In the genomic region with DNA sequence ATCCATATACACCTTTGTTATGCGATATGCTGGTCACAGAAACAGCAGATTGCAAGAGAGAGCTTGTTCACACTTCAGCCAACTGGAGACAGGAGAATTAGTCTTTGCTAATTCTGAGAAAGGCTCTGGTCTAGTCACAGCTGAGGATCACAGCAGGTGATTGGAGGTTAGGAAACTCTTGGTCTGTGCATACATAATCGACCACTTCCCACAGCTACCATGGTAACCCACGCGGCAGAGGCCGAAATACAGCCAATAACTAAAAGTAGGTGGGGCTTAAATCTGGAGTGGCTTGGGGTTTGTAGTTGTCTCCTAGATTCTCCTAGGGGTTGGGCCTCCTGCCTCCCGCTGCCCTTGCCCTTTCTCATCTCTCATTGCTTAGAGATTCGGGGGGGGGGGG, we compare ENCODE assay signal across 27 mouse cellular contexts. TPM values are rescaled to one million over a fixed set of nuclear protein-coding genes. Genes with fewer than 3 reads are reported as not detected.
DNase-seq lines count a peak whose midpoint lies in the region; ATAC-seq lines count a peak whose summit lies in the region.
"Had no signal": no experiment of that assay in that cellular context is flagged by ENCODE, and none has a peak within 500 bp of the region (broad histone marks: within the 10 kb centered on the region; RNA-seq: fewer than 3 reads in every experiment).

No protein-coding gene starts in this region.

- DNase-seq in yolk sac, embryonic 10.5 days (ENCODE audit: low spot score), result peak; percentile 14
- no peak for DNase-seq in frontal cortex, postnatal 25 days (ENCODE audit: low spot score in 2 of 2)
- DNase-seq in MN1 (ENCODE audit: low spot score), result no peak
- DNase-seq: adrenal gland, postnatal 10 days; cerebellum, adult 11 months; cerebellum, postnatal 14 days; heart, adult 2 months; kidney, adult 9 months; kidney, postnatal 4 days; layer of hippocampus, adult 9-11 months; lung, embryonic 14.5 days; lung, postnatal 4 days; thymus, adult 2 months had no signal

- no peaks in the 10 kb centered on the region for H3K9me3 ChIP-seq in erythroblast, embryonic 14.5 days (ENCODE audit: control insufficient read depth, low read length)
- H3K9me3 ChIP-seq in liver, embryonic 12.5 days (replicated peaks), result no peaks in the 10 kb centered on the region
- H3K9me3 ChIP-seq: forebrain, embryonic 10.5 days; heart, embryonic 15.5 days; limb, embryonic 10.5 days; stomach, embryonic 15.5 days had no signal

- H3K9ac ChIP-seq in liver, embryonic 12.5 days, result no peak overlapping the region
- H3K9ac ChIP-seq: heart, embryonic 15.5 days; lung, embryonic 14.5 days; stomach, embryonic 15.5 days had no signal

- H3K36me3 ChIP-seq in erythroblast, embryonic 14.5 days (ENCODE audit: control insufficient read depth), result no peaks in the 10 kb centered on the region
- no peaks in the 10 kb centered on the region for H3K36me3 ChIP-seq in liver, embryonic 12.5 days
- H3K36me3 ChIP-seq: forebrain, embryonic 10.5 days; heart, embryonic 15.5 days; limb, embryonic 10.5 days; stomach, embryonic 15.5 days had no signal

- WGBS in liver, embryonic 12.5 days (ENCODE audit: insufficient replicate concordance), result 53% methylated on average over 7 of the region's 7 CpGs

- no peaks in the 10 kb centered on the region for H3K4me1 ChIP-seq in erythroblast, embryonic 14.5 days (ENCODE audit: control insufficient read depth)
- H3K4me1 ChIP-seq in liver, embryonic 12.5 days, result peaks cover 5% of the 10 kb centered on the region; the same call in 1 of the 2 replicates
- H3K4me1 ChIP-seq: limb, embryonic 10.5 days had no signal

- peak overlapping the region; percentile 7 for H3K4me3 ChIP-seq in erythroblast, embryonic 14.5 days (replicated peaks)
- H3K4me3 ChIP-seq in liver, embryonic 12.5 days, result no peak overlapping the region
- H3K4me3 ChIP-seq: forebrain, embryonic 10.5 days; heart, adult 2 months; heart, embryonic 15.5 days; left cerebral cortex, adult 2 months; limb, embryonic 10.5 days had no signal

- H3K27me3 ChIP-seq in erythroblast, embryonic 14.5 days (ENCODE audit: control insufficient read depth), result peaks cover 2% of the 10 kb centered on the region; the same call in 1 of the 2 replicates
- peaks cover 9% of the 10 kb centered on the region; the same call in 1 of the 2 replicates for H3K27me3 ChIP-seq in liver, embryonic 12.5 days (replicated peaks)
- H3K27me3 ChIP-seq: heart, embryonic 15.5 days; stomach, embryonic 15.5 days had no signal

- ATAC-seq in erythroblast, adult 5-6 weeks (replicated peaks; ENCODE audit: low FRiP score, poor library complexity, severe bottlenecking), result no peak
- ATAC-seq in granulocyte monocyte progenitor cell, adult 5-6 weeks (replicated peaks; ENCODE audit: poor library complexity, severe bottlenecking), result 0 out of 2 replicates have a peak, but pooled peaks have one; percentile 21
- peak; percentile 43 for ATAC-seq in liver, embryonic 12.5 days
- ATAC-seq: CD4-positive, CD25-positive, alpha-beta regulatory T cell, adult 4 months; midbrain, embryonic 16.5 days had no signal

- H3K4me2 ChIP-seq in liver, embryonic 12.5 days, result peak overlapping the region; percentile 33
- H3K4me2 ChIP-seq: heart, embryonic 15.5 days; stomach, embryonic 15.5 days had no signal

- H3K27ac ChIP-seq in liver, embryonic 12.5 days, result no peak overlapping the region
- H3K27ac ChIP-seq: forebrain, embryonic 10.5 days; heart, adult 2 months; heart, embryonic 15.5 days; left cerebral cortex, adult 2 months; limb, embryonic 10.5 days; stomach, embryonic 15.5 days had no signal

RNA-seq across cellular contexts. Expression of gene Cfi, which starts 2.3 kb away (rescaled TPM):
- polyA plus RNA-seq in erythroblast, embryonic 14.5 days (2012), result 0.02 TPM in 1 of 2 replicates, not detected in the other
- not detected in 2 replicates for total RNA-seq in erythroblast, adult 5-6 weeks (2015; ENCODE audit: low replicate concordance)
- total RNA-seq in erythroblast, adult 5-6 weeks (2017; ENCODE audit: low replicate concordance), result not detected in 2 replicates
- total RNA-seq in granulocyte monocyte progenitor cell, adult 5-6 weeks (2014; fragmentation: Nextera tagmentation), result not detected in 2 replicates
- total RNA-seq in granulocyte monocyte progenitor cell, adult 5-6 weeks (2017), result not detected in 2 replicates
- polyA plus RNA-seq in liver, embryonic 12.5 days (2016; fragmentation: Nextera tagmentation; extraction: Ambion mirVana), result 86.6 and 90.7 TPM in 2 replicates
- total RNA-seq: gastrocnemius, adult 8-10 months; hematopoietic stem cell, adult 5-6 weeks; left cerebral cortex, adult 2 months had no signal
- polyA plus RNA-seq: CD4-positive, CD25-positive, alpha-beta regulatory T cell, adult 4 months had no signal

RNA-seq across cellular contexts. Expression of gene Gar1, which starts 6.8 kb away (rescaled TPM):
- 2.4 and 3.4 TPM in 2 replicates for polyA plus RNA-seq in erythroblast, embryonic 14.5 days (2012)
- total RNA-seq in erythroblast, adult 5-6 weeks (2015; ENCODE audit: low replicate concordance), result 14.4 and 15.3 TPM in 2 replicates
- total RNA-seq in erythroblast, adult 5-6 weeks (2017; ENCODE audit: low replicate concordance), result 12.7 and 14.8 TPM in 2 replicates
- 137 and 179 TPM in 2 replicates for total RNA-seq in granulocyte monocyte progenitor cell, adult 5-6 weeks (2014; fragmentation: Nextera tagmentation)
- total RNA-seq in granulocyte monocyte progenitor cell, adult 5-6 weeks (2017), result 23.3 and 26.8 TPM in 2 replicates
- 125 and 131 TPM in 2 replicates for polyA plus RNA-seq in liver, embryonic 12.5 days (2016; fragmentation: Nextera tagmentation; extraction: Ambion mirVana)

RNA-seq across cellular contexts. Expression of gene Rrh, which starts 15.6 kb away (rescaled TPM):
- polyA plus RNA-seq in erythroblast, embryonic 14.5 days (2012), result 0.02 TPM in 1 of 2 replicates, not detected in the other
- not detected in 2 replicates for total RNA-seq in erythroblast, adult 5-6 weeks (2015; ENCODE audit: low replicate concordance)
- not detected in 2 replicates for total RNA-seq in erythroblast, adult 5-6 weeks (2017; ENCODE audit: low replicate concordance)
- not detected in 2 replicates for total RNA-seq in granulocyte monocyte progenitor cell, adult 5-6 weeks (2014; fragmentation: Nextera tagmentation)
- 0.31 TPM in 1 of 2 replicates, not detected in the other for total RNA-seq in granulocyte monocyte progenitor cell, adult 5-6 weeks (2017)
- 0.04 TPM in 1 of 2 replicates, not detected in the other for polyA plus RNA-seq in liver, embryonic 12.5 days (2016; fragmentation: Nextera tagmentation; extraction: Ambion mirVana)
- total RNA-seq: gastrocnemius, adult 8-10 months; heart, adult 2 months had no signal
- polyA plus RNA-seq: embryonic facial prominence, embryonic 14.5 days; heart, adult 2 months; heart, embryonic 15.5 days; limb, embryonic 10.5 days had no signal

RNA-seq across cellular contexts. Expression of gene Lrit3, which starts 34.2 kb away (rescaled TPM):
- 0.02 TPM in 1 of 2 replicates, not detected in the other for polyA plus RNA-seq in erythroblast, embryonic 14.5 days (2012)
- total RNA-seq in erythroblast, adult 5-6 weeks (2015; ENCODE audit: low replicate concordance), result not detected in 2 replicates
- not detected in 2 replicates for total RNA-seq in erythroblast, adult 5-6 weeks (2017; ENCODE audit: low replicate concordance)
- not detected in 2 replicates for total RNA-seq in granulocyte monocyte progenitor cell, adult 5-6 weeks (2014; fragmentation: Nextera tagmentation)
- not detected in 2 replicates for total RNA-seq in granulocyte monocyte progenitor cell, adult 5-6 weeks (2017)
- polyA plus RNA-seq in liver, embryonic 12.5 days (2016; fragmentation: Nextera tagmentation; extraction: Ambion mirVana), result not detected in 2 replicates
- total RNA-seq: adrenal gland, postnatal 10 days; gastrocnemius, adult 8-10 months; heart, adult 2 months; hematopoietic stem cell, adult 5-6 weeks had no signal
- polyA plus RNA-seq: CD4-positive, CD25-positive, alpha-beta regulatory T cell, adult 4 months; embryonic facial prominence, embryonic 14.5 days; forebrain, embryonic 10.5 days; heart, adult 2 months; heart, embryonic 15.5 days; limb, embryonic 10.5 days; lung, embryonic 14.5 days; midbrain, embryonic 16.5 days; stomach, embryonic 15.5 days had no signal

RNA-seq across cellular contexts. Expression of gene Pla2g12a, which starts 40.4 kb away (rescaled TPM):
- polyA plus RNA-seq in erythroblast, embryonic 14.5 days (2012), result 4.0 and 4.1 TPM in 2 replicates
- total RNA-seq in erythroblast, adult 5-6 weeks (2015; ENCODE audit: low replicate concordance), result 16.1 and 29.0 TPM in 2 replicates
- 25.8 and 27.9 TPM in 2 replicates for total RNA-seq in erythroblast, adult 5-6 weeks (2017; ENCODE audit: low replicate concordance)
- 13.4 and 30.8 TPM in 2 replicates for total RNA-seq in granulocyte monocyte progenitor cell, adult 5-6 weeks (2014; fragmentation: Nextera tagmentation)
- 14.1 and 20.9 TPM in 2 replicates for total RNA-seq in granulocyte monocyte progenitor cell, adult 5-6 weeks (2017)
- polyA plus RNA-seq in liver, embryonic 12.5 days (2016; fragmentation: Nextera tagmentation; extraction: Ambion mirVana), result 107 and 112 TPM in 2 replicates
